Mouse (Mus musculus) stomach, postnatal 0 days (tissue): Measurements from ENCODE around the gene Gm42674. TPM values are rescaled to one million over a fixed set of nuclear protein-coding genes. Genes with fewer than 3 reads are reported as not detected.
A peak's percentile ranks its signal among the peaks of the same experiment; 100 is the strongest.

Source experiments
- ATAC-seq: fragments of 200-750 bp; cut with Nextera tagmentation; 2 replicates; pipeline ENCODE4 v1.8.0; 2017; ENCODE audit not compliant: low FRiP score, low TSS enrichment
- DNase-seq: peaks from one replicate; pipeline ENCODE4 v3.0.0-alpha.2; 2016; ENCODE audit warnings: low spot score
- H3K27ac ChIP-seq: fragments of 300-500 bp; sonication (generic); replicated peaks from 2 replicates; pipeline ENCODE4 v1.5.1; 2014; ENCODE audit warnings: mild to moderate bottlenecking, control low read depth
- H3K27me3 ChIP-seq: fragments of 300-500 bp; sonication (generic); 2 replicates; pipeline ENCODE4 v1.6.1; 2014; ENCODE audit warnings: low read length; ENCODE audit not compliant: control insufficient read depth, insufficient read depth
- H3K36me3 ChIP-seq: fragments of 300-500 bp; sonication (generic); 2 replicates; pipeline ENCODE4 v1.6.1; 2014; ENCODE audit warnings: low read length, mixed read lengths; ENCODE audit not compliant: control insufficient read depth, insufficient read depth
- H3K4me1 ChIP-seq: fragments of 300-500 bp; sonication (generic); replicated peaks from 2 replicates; pipeline ENCODE4 v1.6.1; 2014; ENCODE audit warnings: antibody characterized with exemption; ENCODE audit not compliant: control insufficient read depth, insufficient read depth
- H3K4me2 ChIP-seq: fragments of 300-500 bp; sonication (generic); replicated peaks from 2 replicates; pipeline ENCODE4 v1.6.1; 2014; ENCODE audit warnings: low read depth, mild to moderate bottlenecking, control low read depth, moderate library complexity
- H3K4me3 ChIP-seq: fragments of 300-500 bp; sonication (generic); 2 replicates; pipeline ENCODE4 v1.5.1; 2014; ENCODE audit warnings: low read depth, low read length, control low read depth
- H3K9ac ChIP-seq: fragments of 300-500 bp; sonication (generic); 2 replicates; pipeline ENCODE4 v1.6.1; 2014; ENCODE audit warnings: mild to moderate bottlenecking, low read length, control low read depth, mixed read lengths
- H3K9me3 ChIP-seq: fragments of 300-500 bp; sonication (generic); 2 replicates; pipeline ENCODE4 v1.6.1; 2016; ENCODE audit warnings: low read length; ENCODE audit not compliant: control insufficient read depth
- CTCF ChIP-seq: IDR thresholded peaks from 2 replicates; pipeline ENCODE4 v1.5.1; 2016; ENCODE audit warnings: antibody characterized with exemption, low read depth, mild to moderate bottlenecking, moderate library complexity
- EP300 ChIP-seq: optimal IDR thresholded peaks from 2 replicates; pipeline ENCODE3; 2016; ENCODE audit warnings: antibody characterized with exemption
- WGBS: fragments of 180-500 bp; shearing (Covaris S2); extraction: QIAGEN DNeasy Blood & Tissue Kit; methylation state at CpG from one replicate; pipeline ENCODE4 v1.1.7; 2014; 5-methylcytosine and 5-hydroxymethylcytosine counted together
- polyA plus RNA-seq: library from polyadenylated mRNA; unstranded; fragments of >200 nt; fragmentation: Nextera tagmentation; extraction: Ambion mirVana; gene quantifications from 2 replicates; pipeline ENCODE4 v1.2.1, GENCODE M21; 2015

The Gm42674 gene
- polyA plus RNA-seq, 1 experiment from 2014 or later: not detected

- Histone ChIP-seq H3K9ac (no peak overlapping the region), H3K27me3 (no peaks in the 10 kb centered on the region), H3K4me3 (no peak overlapping the region), H3K4me2 (no peak overlapping the region), H3K36me3 (no peaks in the 10 kb centered on the region), H3K27ac (peak overlapping the region; percentile 90), H3K4me1 (peaks cover 10% of the 10 kb centered on the region), H3K9me3 (no peaks in the 10 kb centered on the region)
- no peak for TF ChIP-seq CTCF
- no peak for TF ChIP-seq EP300
- ATAC-seq (peak; percentile 15; the same call in 1 of the 2 replicates), DNase-seq (no peak)
- 51% methylated on average over 6 of the region's 6 CpGs for WGBS
Observed at GRCm38 (mm10) chr3:90606185-90606584, 4.5 kb downstream of the Gm42674 start.

- DNase-seq (no peak), ATAC-seq (no peak)
- Histone ChIP-seq H3K9me3 (no peaks in the 10 kb centered on the region), H3K36me3 (no peaks in the 10 kb centered on the region), H3K27ac (no peak overlapping the region), H3K27me3 (no peaks in the 10 kb centered on the region), H3K9ac (no peak overlapping the region), H3K4me2 (no peak overlapping the region), H3K4me3 (no peak overlapping the region), H3K4me1 (peaks cover 10% of the 10 kb centered on the region)
- TF ChIP-seq EP300 (no peak), CTCF (no peak)
- WGBS: 81% methylated on average over 3 of the region's 3 CpGs
Observed at GRCm38 (mm10) chr3:90607361-90607760, 5.7 kb downstream of the Gm42674 start.

GRCm38 (mm10) chr3:90608223-90608622, 6.5 kb downstream of the Gm42674 start, which contains the start of gene S100a5:
TSS of gene S100a5 (plus strand) at chr3:90608523.
- Histone ChIP-seq H3K9ac (no peak within 1 kb of the TSS), H3K9me3 (no peaks in the 10 kb centered on the region), H3K4me1 (peaks cover 10% of the 10 kb centered on the region), H3K4me3 (no peak within 1 kb of the TSS), H3K36me3 (no peaks in the 10 kb centered on the region), H3K27ac (0 out of 2 replicates have a peak within 1 kb of the TSS, but pooled peaks have one; percentile 20), H3K27me3 (no peaks in the 10 kb centered on the region), H3K4me2 (no peak within 1 kb of the TSS)
- TF ChIP-seq EP300 (no peak), CTCF (no peak)
- WGBS: 55% methylated on average over 3 of the region's 3 CpGs
- ATAC-seq (no peak), DNase-seq (no peak)

- TF ChIP-seq CTCF: no peak
- TF ChIP-seq EP300: no peak
- Histone ChIP-seq H3K9me3 (no peaks in the 10 kb centered on the region), H3K27ac (0 out of 2 replicates have a peak overlapping the region, but pooled peaks have one; percentile 20), H3K4me1 (peaks cover 11% of the 10 kb centered on the region), H3K4me3 (no peak overlapping the region), H3K27me3 (no peaks in the 10 kb centered on the region), H3K4me2 (no peak overlapping the region), H3K9ac (no peak overlapping the region), H3K36me3 (no peaks in the 10 kb centered on the region)
- peak; percentile 59 for DNase-seq
- peak; percentile 49 for ATAC-seq
Observed at GRCm38 (mm10) chr3:90609102-90609501, 7.4 kb downstream of the Gm42674 start.

- H3K36me3 ChIP-seq: no peaks in the 10 kb centered on the region
- H3K4me3 ChIP-seq: no peak overlapping the region
- H3K9me3 ChIP-seq: no peaks in the 10 kb centered on the region
- TF ChIP-seq CTCF: no peak
- TF ChIP-seq EP300: no peak
- no peaks in the 10 kb centered on the region for H3K27me3 ChIP-seq
- 0 out of 2 replicates have a peak overlapping the region, but pooled peaks have one; percentile 4 for H3K27ac ChIP-seq
- DNase-seq (no peak), ATAC-seq (no peak)
- H3K9ac ChIP-seq: 0 out of 2 replicates have a peak overlapping the region, but pooled peaks have one; percentile 8
- WGBS: 89% methylated on average over 3 of the region's 3 CpGs
- no peak overlapping the region for H3K4me2 ChIP-seq
- H3K4me1 ChIP-seq: peaks cover 5% of the 10 kb centered on the region
Observed at GRCm38 (mm10) chr3:90611494-90611893, 9.8 kb downstream of the Gm42674 start.

- ATAC-seq (no peak), DNase-seq (no peak)
- peak overlapping the region; percentile 92 for H3K27ac ChIP-seq
- H3K27me3 ChIP-seq: no peaks in the 10 kb centered on the region
- H3K4me1 ChIP-seq: peaks cover 5% of the 10 kb centered on the region
- H3K36me3 ChIP-seq: no peaks in the 10 kb centered on the region
- 49% methylated on average over 4 of the region's 4 CpGs for WGBS
- H3K9ac ChIP-seq: 0 out of 2 replicates have a peak overlapping the region, but pooled peaks have one; percentile 8
- no peak overlapping the region for H3K4me3 ChIP-seq
- no peak overlapping the region; the same call in 1 of the 2 replicates for H3K4me2 ChIP-seq
- TF ChIP-seq CTCF (no peak), EP300 (no peak)
- no peaks in the 10 kb centered on the region for H3K9me3 ChIP-seq
Observed at GRCm38 (mm10) chr3:90612061-90612460, 10.4 kb downstream of the Gm42674 start.
